Mouse (Mus musculus) intestine, postnatal 0 days (tissue): ENCODE measurements at regions not wholly inside any gene's neighbourhood (a gene's known extent, or its start where the extent isn't known, plus 50 kb on each side); places are given as distances from the start of the nearest gene placed in this dataset.

Experiments used
- ATAC-seq: fragments of 200-750 bp; cut with Nextera tagmentation; 2 replicates; pipeline ENCODE4 v1.8.0; 2017; ENCODE audit warnings: mild to moderate bottlenecking, moderate TSS enrichment, moderate library complexity
- H3K27ac ChIP-seq: fragments of 300-500 bp; sonication (generic); 2 replicates; pipeline ENCODE4 v1.5.1; 2014; ENCODE audit warnings: mild to moderate bottlenecking, low read depth, low read length, moderate library complexity
- H3K27me3 ChIP-seq: fragments of 300-500 bp; sonication (generic); replicated peaks from 2 replicates; pipeline ENCODE4 v1.6.1; 2014; ENCODE audit warnings: low read length, mixed read lengths; ENCODE audit not compliant: control insufficient read depth, insufficient read depth
- H3K36me3 ChIP-seq: fragments of 300-500 bp; sonication (generic); 2 replicates; pipeline ENCODE4 v1.6.1; 2014; ENCODE audit warnings: mild to moderate bottlenecking, moderate library complexity; ENCODE audit not compliant: control insufficient read depth, insufficient read depth
- H3K4me1 ChIP-seq: fragments of 300-500 bp; sonication (generic); replicated peaks from 2 replicates; pipeline ENCODE4 v1.6.1; 2014; ENCODE audit warnings: antibody characterized with exemption, low read length, mixed read lengths; ENCODE audit not compliant: control insufficient read depth, insufficient read depth
- H3K4me2 ChIP-seq: fragments of 300-500 bp; sonication (generic); replicated peaks from 2 replicates; pipeline ENCODE4 v1.6.1; 2014; ENCODE audit warnings: low read depth, mild to moderate bottlenecking, moderate library complexity
- H3K4me3 ChIP-seq: fragments of 300-500 bp; sonication (generic); 2 replicates; pipeline ENCODE4 v1.5.1; 2014; ENCODE audit warnings: low read depth, low read length
- H3K9ac ChIP-seq: fragments of 300-500 bp; sonication (generic); 2 replicates; pipeline ENCODE4 v1.6.1; 2014; ENCODE audit warnings: mild to moderate bottlenecking, low read depth, low read length
- H3K9me3 ChIP-seq: fragments of 300-500 bp; sonication (generic); 2 replicates; pipeline ENCODE4 v1.6.1; 2016; ENCODE audit warnings: mixed run types; ENCODE audit not compliant: control insufficient read depth
- CTCF ChIP-seq: sonication (generic); IDR thresholded peaks from 2 replicates; pipeline ENCODE4 v1.5.1; 2016; ENCODE audit warnings: low read depth, mild to moderate bottlenecking, control low read depth, antibody characterized with exemption, moderate library complexity
- WGBS: fragments of 180-500 bp; shearing (Covaris S2); extraction: QIAGEN DNeasy Blood & Tissue Kit; methylation state at CpG from one replicate; pipeline ENCODE4 v1.1.7; 2014; 5-methylcytosine and 5-hydroxymethylcytosine counted together

DNA sequence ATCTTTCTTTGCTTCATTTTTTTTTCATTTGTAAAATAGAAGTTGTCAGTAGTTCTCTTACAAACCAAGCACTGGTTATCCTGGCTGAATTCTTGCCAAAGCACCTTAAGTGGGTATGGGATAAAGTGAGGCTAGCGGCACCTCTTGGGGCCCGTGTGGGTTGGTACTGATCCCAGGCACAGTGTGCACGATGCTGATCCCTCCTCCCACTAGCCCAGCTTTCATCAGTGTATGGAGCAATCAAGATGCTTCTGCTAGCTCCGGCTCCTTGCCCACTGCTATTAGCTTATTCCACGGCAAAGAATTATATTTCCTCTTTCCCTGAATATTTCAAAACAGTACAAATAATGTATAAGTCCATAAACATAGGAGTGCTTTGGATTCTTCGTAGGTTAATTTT is 307.4 kb upstream of the Npvf start:
- H3K4me1 ChIP-seq, result no peaks in the 10 kb centered on the region
- no peak for TF ChIP-seq CTCF
- H3K9ac ChIP-seq, result no peak overlapping the region
- no peak for ATAC-seq
- no peaks in the 10 kb centered on the region for H3K27me3 ChIP-seq
- H3K27ac ChIP-seq, result no peak overlapping the region
- H3K36me3 ChIP-seq, result no peaks in the 10 kb centered on the region
- no peak overlapping the region for H3K4me3 ChIP-seq
- 69% methylated on average over 6 of the region's 6 CpGs for WGBS
- no peak overlapping the region for H3K4me2 ChIP-seq
- no peaks in the 10 kb centered on the region for H3K9me3 ChIP-seq

DNA sequence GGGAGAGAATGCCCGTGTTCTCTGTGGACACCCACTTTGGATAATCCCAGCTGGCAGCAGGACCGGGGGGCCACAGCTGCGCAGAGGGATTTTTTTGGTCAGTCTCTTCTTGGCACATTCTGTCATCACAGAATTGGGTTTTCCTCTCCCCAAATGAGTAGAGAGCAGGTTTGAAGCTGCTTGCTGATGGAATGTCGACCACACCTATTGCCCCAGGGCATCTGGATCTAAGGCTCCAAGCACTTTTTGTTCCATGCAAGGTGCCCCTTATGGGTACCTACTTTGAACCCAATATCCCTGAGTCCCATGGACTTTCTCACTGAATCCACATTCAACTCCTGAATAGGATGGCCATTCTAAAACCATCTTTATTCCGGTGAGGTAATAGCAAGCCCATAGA is 314.3 kb upstream of the Npvf start:
- 80% methylated on average over 5 of the region's 5 CpGs for WGBS
- Histone ChIP-seq H3K36me3 (no peaks in the 10 kb centered on the region), H3K4me2 (no peak overlapping the region), H3K27ac (no peak overlapping the region), H3K4me1 (0 out of 2 replicates have a peak, but pooled peaks cover 2% of the 10 kb centered on the region), H3K27me3 (no peaks in the 10 kb centered on the region), H3K9me3 (no peaks in the 10 kb centered on the region), H3K4me3 (no peak overlapping the region), H3K9ac (no peak overlapping the region)
- no peak for ATAC-seq
- no peak for TF ChIP-seq CTCF

DNA sequence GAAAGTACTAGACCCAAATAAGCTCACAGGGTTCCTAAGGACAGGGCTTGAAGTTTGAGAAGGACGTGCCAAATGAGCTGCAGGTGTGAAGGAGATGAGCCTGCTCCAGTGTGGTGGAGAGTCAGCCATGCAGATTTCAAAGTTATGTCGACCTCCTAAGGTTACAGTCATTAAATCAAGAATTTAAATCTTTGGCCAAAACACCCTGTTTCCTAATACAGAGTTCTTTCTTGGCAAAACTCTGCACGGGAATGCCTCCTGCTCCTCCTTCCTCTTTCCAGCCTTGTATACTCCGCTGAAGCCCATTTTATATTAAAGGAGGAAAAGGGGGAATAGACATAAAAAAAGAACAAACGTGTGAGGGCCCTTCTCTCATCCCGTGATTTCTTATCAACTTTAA is 315.1 kb upstream of the Npvf start:
- Histone ChIP-seq H3K27ac (no peak overlapping the region), H3K9ac (no peak overlapping the region), H3K4me3 (no peak overlapping the region), H3K27me3 (no peaks in the 10 kb centered on the region), H3K4me2 (no peak overlapping the region), H3K4me1 (0 out of 2 replicates have a peak, but pooled peaks cover 2% of the 10 kb centered on the region), H3K9me3 (no peaks in the 10 kb centered on the region), H3K36me3 (no peaks in the 10 kb centered on the region)
- no peak for ATAC-seq
- WGBS, result 41% methylated on average over 6 of the region's 6 CpGs
- TF ChIP-seq CTCF, result no peak

DNA sequence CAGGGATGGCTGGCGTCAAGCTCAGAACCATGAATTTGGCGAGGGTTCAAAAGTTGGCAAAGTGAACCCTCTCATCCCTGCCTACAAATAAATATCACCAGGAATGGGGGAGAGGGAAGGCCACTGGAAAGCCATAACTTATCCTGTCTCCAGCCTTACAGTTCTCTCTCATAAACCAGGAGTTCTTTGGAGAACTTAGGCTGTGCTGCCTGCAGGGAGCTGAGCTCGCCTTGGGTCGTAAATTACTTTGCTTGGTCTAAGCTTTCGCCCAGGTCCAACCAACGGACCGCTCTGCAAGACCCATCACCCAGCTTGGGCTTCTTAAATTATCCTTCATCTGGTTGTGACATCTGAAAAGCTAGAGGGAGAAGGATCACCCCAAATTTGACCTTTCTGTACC is 315.8 kb upstream of the Npvf start:
- 0 out of 2 replicates have a peak, but pooled peaks cover 2% of the 10 kb centered on the region for H3K4me1 ChIP-seq
- H3K4me2 ChIP-seq, result no peak overlapping the region
- no peak overlapping the region for H3K4me3 ChIP-seq
- no peaks in the 10 kb centered on the region for H3K9me3 ChIP-seq
- no peak overlapping the region for H3K9ac ChIP-seq
- no peak overlapping the region for H3K27ac ChIP-seq
- 54% methylated on average over 7 of the region's 7 CpGs for WGBS
- ATAC-seq, result no peak
- no peak for TF ChIP-seq CTCF
- no peaks in the 10 kb centered on the region for H3K27me3 ChIP-seq
- no peaks in the 10 kb centered on the region for H3K36me3 ChIP-seq

DNA sequence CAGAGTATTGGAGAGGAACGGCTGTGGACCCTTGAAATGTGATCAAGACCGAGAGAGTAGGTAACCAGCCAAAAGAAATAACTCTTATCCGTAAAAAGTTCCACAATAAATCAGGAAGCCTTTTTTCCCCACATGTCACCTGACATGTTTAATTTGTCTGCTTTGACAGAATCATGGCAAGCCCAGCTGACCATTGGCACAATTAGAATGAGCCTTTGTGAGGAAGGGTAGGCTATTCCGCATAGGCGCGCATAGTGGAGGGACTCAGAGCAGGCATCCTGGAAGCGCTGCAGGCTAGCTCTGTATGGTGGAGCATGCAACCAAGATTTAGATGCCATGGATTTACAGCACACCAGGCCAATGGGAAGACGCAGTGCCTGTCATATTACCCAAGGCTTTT is 316.5 kb upstream of the Npvf start:
- 0 out of 2 replicates have a peak, but pooled peaks cover 2% of the 10 kb centered on the region for H3K4me1 ChIP-seq
- no peak overlapping the region for H3K9ac ChIP-seq
- H3K36me3 ChIP-seq, result no peaks in the 10 kb centered on the region
- TF ChIP-seq CTCF, result no peak
- no peak overlapping the region for H3K27ac ChIP-seq
- no peaks in the 10 kb centered on the region for H3K9me3 ChIP-seq
- no peak for ATAC-seq
- H3K4me3 ChIP-seq, result no peak overlapping the region
- 88% methylated on average over 8 of the region's 8 CpGs for WGBS
- no peaks in the 10 kb centered on the region for H3K27me3 ChIP-seq
- H3K4me2 ChIP-seq, result no peak overlapping the region

DNA sequence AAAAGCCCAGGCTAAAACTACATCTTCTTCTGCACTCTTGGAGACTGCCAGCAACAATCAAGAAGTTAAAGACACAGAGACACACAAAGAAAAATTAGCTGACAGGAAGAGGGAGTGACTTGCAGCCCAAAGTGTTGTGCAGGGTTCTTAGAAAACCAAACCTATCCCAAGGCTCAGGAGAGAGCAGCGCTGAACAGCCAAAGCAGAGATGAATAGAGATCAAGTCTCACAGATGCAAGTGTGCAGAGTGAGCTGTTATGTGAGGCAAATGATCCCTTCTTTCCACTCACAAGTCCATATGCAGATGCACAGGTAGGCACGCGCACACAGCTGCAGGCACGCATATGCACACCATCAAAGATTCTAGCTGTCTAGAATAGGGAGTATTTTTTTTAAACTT is 318.0 kb upstream of the Npvf start:
- no peak overlapping the region for H3K9ac ChIP-seq
- TF ChIP-seq CTCF, result no peak
- H3K27me3 ChIP-seq, result no peaks in the 10 kb centered on the region
- no peak overlapping the region for H3K27ac ChIP-seq
- no peaks in the 10 kb centered on the region for H3K36me3 ChIP-seq
- no peak overlapping the region for H3K4me2 ChIP-seq
- 82% methylated on average over 4 of the region's 4 CpGs for WGBS
- 0 out of 2 replicates have a peak, but pooled peaks cover 2% of the 10 kb centered on the region for H3K4me1 ChIP-seq
- no peak overlapping the region for H3K4me3 ChIP-seq
- H3K9me3 ChIP-seq, result no peaks in the 10 kb centered on the region
- ATAC-seq, result no peak

DNA sequence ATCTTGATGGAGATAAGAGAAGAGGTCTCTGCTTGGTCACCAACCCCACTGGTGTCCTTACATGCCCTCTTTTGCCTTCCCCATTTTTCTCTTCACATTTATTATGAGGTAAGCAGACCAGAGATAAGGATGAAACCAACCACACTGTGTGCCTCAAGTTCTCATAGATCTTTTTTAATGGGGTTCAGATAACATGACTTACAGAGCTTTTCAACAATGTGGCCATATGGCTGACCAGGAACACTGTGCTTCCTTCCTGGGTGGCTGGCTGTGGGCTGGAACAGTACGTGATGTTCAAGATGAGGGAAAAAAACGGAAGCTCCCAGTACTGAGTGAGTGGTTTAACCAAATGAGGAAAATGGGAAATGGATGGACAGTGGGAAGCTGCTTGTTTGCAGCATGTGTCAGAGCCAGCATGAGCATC is 319.0 kb upstream of the Npvf start:
- no peak for ATAC-seq
- no peaks in the 10 kb centered on the region for H3K9me3 ChIP-seq
- H3K4me1 ChIP-seq, result 0 out of 2 replicates have a peak, but pooled peaks cover 2% of the 10 kb centered on the region
- H3K27ac ChIP-seq, result no peak overlapping the region; the same call in 1 of the 2 replicates
- no peak overlapping the region for H3K4me2 ChIP-seq
- no peaks in the 10 kb centered on the region for H3K27me3 ChIP-seq
- TF ChIP-seq CTCF, result no peak
- no peaks in the 10 kb centered on the region for H3K36me3 ChIP-seq
- no peak overlapping the region for H3K9ac ChIP-seq
- WGBS, result 68% methylated on average over 2 of the region's 2 CpGs
- no peak overlapping the region for H3K4me3 ChIP-seq
